Mouse (Mus musculus) kidney, adult 11 months (tissue): ENCODE measurements around the gene Gsdmc4.
"Not testable (repeated sequence)": the region's sequence is repeated elsewhere in the genome, so short reads cannot be mapped to it uniquely, and the experiment has no call there.

Experiments
- DNase-seq: peaks from one replicate; pipeline ENCODE4 v3.0.0; 2022

Gsdmc4 gene

GRCm38 (mm10) chr15:63912197-63912596, at the start of gene Gsdmc4:
Gsdmc4 (minus strand) TSS chr15:63912297.
- not testable (repeated sequence) for DNase-seq

GRCm38 (mm10) chr15:63960542-63960941, 48.4 kb upstream of the Gsdmc4 start:
- no peak for DNase-seq

GRCm38 (mm10) chr15:63957553-63957952, 45.5 kb upstream of the Gsdmc4 start:
- DNase-seq, result peak; percentile 2

- no peak for DNase-seq
These were observed 41.2 kb upstream of the Gsdmc4 start for GRCm38 (mm10) chr15:63953256-63953655.

- no peak for DNase-seq
These were observed 29.1 kb upstream of the Gsdmc4 start for GRCm38 (mm10) chr15:63941221-63941620.

GRCm38 (mm10) chr15:63932656-63933055, 20.6 kb upstream of the Gsdmc4 start:
- no peak for DNase-seq

GRCm38 (mm10) chr15:63931404-63931803, 19.3 kb upstream of the Gsdmc4 start:
- DNase-seq, result no peak

- no peak for DNase-seq
These were observed 18.3 kb upstream of the Gsdmc4 start for GRCm38 (mm10) chr15:63930107-63931041.

- no peak for DNase-seq
These were observed 14.1 kb upstream of the Gsdmc4 start for GRCm38 (mm10) chr15:63926201-63926600.

GRCm38 (mm10) chr15:63924484-63924883, 12.4 kb upstream of the Gsdmc4 start:
- DNase-seq, result no peak

GRCm38 (mm10) chr15:63921618-63922017, 9.5 kb upstream of the Gsdmc4 start:
- DNase-seq, result not testable (repeated sequence)

GRCm38 (mm10) chr15:63919728-63920127, 7.6 kb upstream of the Gsdmc4 start:
- not testable (repeated sequence) for DNase-seq

- not testable (repeated sequence) for DNase-seq
These were observed 4.5 kb upstream of the Gsdmc4 start for GRCm38 (mm10) chr15:63916584-63916983.

GRCm38 (mm10) chr15:63909896-63910295, 2.2 kb downstream of the Gsdmc4 start:
- not testable (repeated sequence) for DNase-seq

GRCm38 (mm10) chr15:63895560-63896353, 16.3 kb downstream of the Gsdmc4 start:
- peak; percentile 5 for DNase-seq

- DNase-seq, result not testable (repeated sequence)
These were observed 23.7 kb downstream of the Gsdmc4 start for GRCm38 (mm10) chr15:63888440-63888839.

GRCm38 (mm10) chr15:63887949-63888348, 24.1 kb downstream of the Gsdmc4 start:
- not testable (repeated sequence) for DNase-seq

GRCm38 (mm10) chr15:63878458-63878857, 33.6 kb downstream of the Gsdmc4 start, which contains the start of gene Gsdmc3:
Gsdmc3 (minus strand) TSS chr15:63878558.
- not testable (repeated sequence) for DNase-seq

GRCm38 (mm10) chr15:63876160-63876559, 35.9 kb downstream of the Gsdmc4 start:
- not testable (repeated sequence) for DNase-seq

- not testable (repeated sequence) for DNase-seq
These were observed 50.1 kb downstream of the Gsdmc4 start for GRCm38 (mm10) chr15:63861965-63862364.
